Mouse (Mus musculus) olfactory bulb, adult 2 months (tissue): ENCODE results near the gene Abtb2.

Source experiments
- CTCF ChIP-seq: fragments of 200-500 bp; IDR thresholded peaks from 2 replicates; pipeline ENCODE4 v1.5.1; 2012; ENCODE audit warnings: low read depth, mild to moderate bottlenecking, low read length, moderate library complexity; ENCODE audit not compliant: insufficient read depth
- POLR2A ChIP-seq: fragments of 200-500 bp; IDR thresholded peaks from 2 replicates; pipeline ENCODE4 v1.6.1; 2012; ENCODE audit warnings: mild to moderate bottlenecking, low read depth, low read length, moderate library complexity; ENCODE audit not compliant: insufficient read depth

DNA sequence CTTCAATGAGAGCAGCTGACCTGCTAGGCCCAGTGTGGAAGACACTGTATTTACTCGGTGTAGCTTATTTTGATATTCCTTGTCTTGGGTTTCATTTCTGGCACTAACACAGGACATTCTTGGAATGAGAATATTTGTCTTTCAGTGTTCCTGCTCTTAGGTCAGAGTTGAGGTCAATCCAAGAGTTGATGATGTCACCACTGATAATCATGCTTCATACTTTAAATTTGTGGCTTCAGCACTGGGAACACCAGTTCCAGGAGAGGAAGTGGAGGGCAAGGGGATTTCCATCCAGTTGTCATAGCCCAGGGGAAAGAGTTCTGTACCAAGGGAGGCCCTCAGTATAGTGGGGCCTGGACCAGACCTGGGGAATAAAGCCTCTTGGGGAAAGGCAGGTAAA lies 3.6 kb downstream of the Abtb2 start:
- TF ChIP-seq CTCF (no peak), POLR2A (no peak)
